Mouse (Mus musculus) bone marrow, adult 2 months (tissue): ENCODE data around the gene Tekt4.

Source experiments
- CTCF ChIP-seq: fragments of 200-500 bp; IDR thresholded peaks from 2 replicates; pipeline ENCODE4 v1.5.1; 2011; ENCODE audit warnings: low read length, control low read depth; ENCODE audit not compliant: control insufficient read depth, insufficient read depth
- POLR2A ChIP-seq: fragments of 200-500 bp; IDR thresholded peaks from 2 replicates; pipeline ENCODE4 v1.6.1; 2011; ENCODE audit warnings: low read depth, mild to moderate bottlenecking, control low read depth, low read length, borderline replicate concordance; ENCODE audit not compliant: control insufficient read depth

GRCm38 (mm10) chr17:25418926-25419325, 35.5 kb upstream of the Tekt4 start:
- TF ChIP-seq CTCF (no peak), POLR2A (no peak)
